Mouse (Mus musculus) stomach, postnatal 0 days (tissue): Measurements from ENCODE around the gene Gm17657. TPM values are rescaled to one million over a fixed set of nuclear protein-coding genes. Genes with fewer than 3 reads are reported as not detected.

Experiments used
- ATAC-seq: fragments of 200-750 bp; cut with Nextera tagmentation; 2 replicates; pipeline ENCODE4 v1.8.0; 2017; ENCODE audit not compliant: low FRiP score, low TSS enrichment
- DNase-seq: peaks from one replicate; pipeline ENCODE4 v3.0.0-alpha.2; 2016; ENCODE audit warnings: low spot score
- H3K27ac ChIP-seq: fragments of 300-500 bp; sonication (generic); replicated peaks from 2 replicates; pipeline ENCODE4 v1.5.1; 2014; ENCODE audit warnings: mild to moderate bottlenecking, control low read depth
- H3K27me3 ChIP-seq: fragments of 300-500 bp; sonication (generic); 2 replicates; pipeline ENCODE4 v1.6.1; 2014; ENCODE audit warnings: low read length; ENCODE audit not compliant: control insufficient read depth, insufficient read depth
- H3K36me3 ChIP-seq: fragments of 300-500 bp; sonication (generic); 2 replicates; pipeline ENCODE4 v1.6.1; 2014; ENCODE audit warnings: low read length, mixed read lengths; ENCODE audit not compliant: control insufficient read depth, insufficient read depth
- H3K4me1 ChIP-seq: fragments of 300-500 bp; sonication (generic); replicated peaks from 2 replicates; pipeline ENCODE4 v1.6.1; 2014; ENCODE audit warnings: antibody characterized with exemption; ENCODE audit not compliant: control insufficient read depth, insufficient read depth
- H3K4me2 ChIP-seq: fragments of 300-500 bp; sonication (generic); replicated peaks from 2 replicates; pipeline ENCODE4 v1.6.1; 2014; ENCODE audit warnings: low read depth, mild to moderate bottlenecking, control low read depth, moderate library complexity
- H3K4me3 ChIP-seq: fragments of 300-500 bp; sonication (generic); 2 replicates; pipeline ENCODE4 v1.5.1; 2014; ENCODE audit warnings: low read depth, low read length, control low read depth
- H3K9ac ChIP-seq: fragments of 300-500 bp; sonication (generic); 2 replicates; pipeline ENCODE4 v1.6.1; 2014; ENCODE audit warnings: mild to moderate bottlenecking, low read length, control low read depth, mixed read lengths
- H3K9me3 ChIP-seq: fragments of 300-500 bp; sonication (generic); 2 replicates; pipeline ENCODE4 v1.6.1; 2016; ENCODE audit warnings: low read length; ENCODE audit not compliant: control insufficient read depth
- CTCF ChIP-seq: IDR thresholded peaks from 2 replicates; pipeline ENCODE4 v1.5.1; 2016; ENCODE audit warnings: antibody characterized with exemption, low read depth, mild to moderate bottlenecking, moderate library complexity
- EP300 ChIP-seq: optimal IDR thresholded peaks from 2 replicates; pipeline ENCODE3; 2016; ENCODE audit warnings: antibody characterized with exemption
- WGBS: fragments of 180-500 bp; shearing (Covaris S2); extraction: QIAGEN DNeasy Blood & Tissue Kit; methylation state at CpG from one replicate; pipeline ENCODE4 v1.1.7; 2014; 5-methylcytosine and 5-hydroxymethylcytosine counted together
- polyA plus RNA-seq: library from polyadenylated mRNA; unstranded; fragments of >200 nt; fragmentation: Nextera tagmentation; extraction: Ambion mirVana; gene quantifications from 2 replicates; pipeline ENCODE4 v1.2.1, GENCODE M21; 2015

Gm17657 gene
- polyA plus RNA-seq, 1 experiment from 2014 or later = not detected

DNA sequence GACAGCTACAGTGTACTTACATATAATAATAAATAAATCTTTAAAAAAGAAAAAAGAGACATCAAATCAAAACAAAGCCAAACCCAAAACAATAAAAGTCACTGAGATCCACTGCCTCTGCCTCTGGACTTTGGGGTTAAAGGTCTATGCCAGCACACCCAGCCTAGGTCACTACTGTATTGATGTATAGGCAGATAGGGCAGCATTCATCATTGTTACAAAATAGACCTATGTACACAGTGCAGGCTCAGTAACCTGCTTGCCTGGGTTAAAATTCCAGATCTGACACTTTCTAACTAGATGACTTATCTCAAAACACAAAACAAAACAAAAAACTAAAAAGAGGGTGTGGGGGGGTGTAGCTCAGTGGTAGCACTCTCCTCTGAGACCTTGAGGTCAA is 4.7 kb upstream of the Gm17657 start:
- Histone ChIP-seq H3K4me2 (no peak overlapping the region), H3K4me1 (no peaks in the 10 kb centered on the region), H3K9ac (no peak overlapping the region), H3K9me3 (no peaks in the 10 kb centered on the region), H3K27me3 (no peaks in the 10 kb centered on the region), H3K4me3 (no peak overlapping the region), H3K27ac (no peak overlapping the region), H3K36me3 (no peaks in the 10 kb centered on the region)
- DNase-seq (no peak), ATAC-seq (no peak)
- TF ChIP-seq EP300 = no peak
- TF ChIP-seq CTCF = no peak

DNA sequence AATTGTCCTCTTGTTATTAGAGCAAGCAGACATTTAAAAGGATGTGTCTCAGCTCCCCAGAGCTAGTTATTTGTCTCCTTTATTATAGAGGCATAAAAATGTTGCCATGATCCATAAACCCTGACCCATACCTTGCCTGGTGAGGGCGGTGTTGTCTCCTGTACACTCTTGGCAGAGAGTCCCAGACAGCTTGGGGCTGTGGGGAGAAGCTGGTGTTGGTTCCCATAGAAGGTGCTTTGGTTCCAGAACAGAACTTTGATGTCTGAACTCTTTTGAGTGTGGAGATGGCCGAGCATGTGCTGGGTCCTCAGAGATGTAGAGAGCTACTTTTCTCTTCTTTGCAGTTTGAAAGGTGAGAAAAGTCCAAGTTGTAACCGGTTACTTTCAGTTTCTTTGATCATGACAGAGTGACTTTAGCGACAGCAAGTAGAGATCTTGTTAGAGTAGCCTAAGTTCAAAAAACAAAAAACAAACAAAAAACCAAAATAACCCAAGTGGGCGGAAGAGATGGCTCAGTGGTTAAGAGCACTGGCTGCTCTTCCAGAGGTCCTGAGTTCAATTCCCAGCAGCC is 2.8 kb upstream of the Gm17657 start, which contains the start of gene Tmem217:
TSS of gene Tmem217 (minus strand) at position 224 of the 571 bp plus-strand sequence.
- 86% methylated on average over 5 of the region's 5 CpGs for WGBS
- H3K27me3 ChIP-seq = no peaks in the 10 kb centered on the region
- no peaks in the 10 kb centered on the region for H3K4me1 ChIP-seq
- ATAC-seq = no peak
- H3K36me3 ChIP-seq = no peaks in the 10 kb centered on the region
- no peak within 1 kb of the TSS for H3K27ac ChIP-seq
- H3K4me3 ChIP-seq = no peak within 1 kb of the TSS
- DNase-seq = no peak
- no peak within 1 kb of the TSS for H3K9ac ChIP-seq
- no peak for TF ChIP-seq EP300
- peak; percentile 43 for TF ChIP-seq CTCF
- H3K4me2 ChIP-seq = no peak within 1 kb of the TSS; the same call in 1 of the 2 replicates
- no peaks in the 10 kb centered on the region for H3K9me3 ChIP-seq

DNA sequence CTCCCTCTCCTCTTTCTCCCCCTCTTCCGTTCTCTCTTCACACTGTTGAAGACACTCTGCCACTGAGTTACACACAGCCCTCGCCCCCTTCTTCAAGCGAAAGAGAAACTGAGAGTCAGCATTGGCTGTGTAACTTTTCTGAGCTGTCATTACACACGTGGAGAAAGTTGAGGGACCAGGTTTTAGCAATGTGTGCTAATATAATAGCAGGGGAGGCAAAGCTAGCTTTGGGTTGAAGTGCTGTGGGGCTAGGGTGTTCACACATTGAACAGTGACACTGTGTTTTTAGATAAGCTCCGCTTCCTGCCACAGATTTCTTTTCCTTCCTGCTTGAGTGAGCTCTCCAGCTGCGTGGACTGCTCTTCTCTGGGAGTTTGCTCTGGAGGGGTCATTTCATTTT is 1.6 kb upstream of the Gm17657 start:
- Histone ChIP-seq H3K9ac (no peak overlapping the region), H3K27me3 (no peaks in the 10 kb centered on the region), H3K4me1 (no peaks in the 10 kb centered on the region), H3K27ac (no peak overlapping the region), H3K36me3 (no peaks in the 10 kb centered on the region), H3K4me3 (no peak overlapping the region), H3K9me3 (no peaks in the 10 kb centered on the region), H3K4me2 (peak overlapping the region; percentile 99)
- TF ChIP-seq EP300 = no peak
- no peak for TF ChIP-seq CTCF
- DNase-seq (no peak), ATAC-seq (no peak)
- WGBS = 37% methylated on average over 6 of the region's 6 CpGs

DNA sequence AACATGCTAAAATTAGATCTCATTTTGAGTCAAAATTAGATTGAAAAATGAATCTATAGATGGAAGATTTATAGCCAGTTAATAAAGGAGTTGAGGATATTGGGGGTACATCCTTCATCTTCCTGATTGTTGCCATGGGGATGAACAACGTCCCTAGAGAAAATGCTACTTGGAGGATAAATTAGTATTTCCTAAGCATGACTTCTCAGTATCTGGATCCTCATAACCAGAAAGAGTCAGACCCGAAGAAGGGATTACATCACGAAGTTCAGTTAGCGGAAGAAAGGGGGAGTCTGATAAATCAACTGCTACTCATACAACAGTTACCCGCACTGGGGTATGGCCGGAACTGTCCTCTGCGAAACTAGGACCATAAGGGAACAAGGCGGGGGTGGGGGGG is 444 bp downstream of the Gm17657 start:
- WGBS = 41% methylated on average over 8 of the region's 8 CpGs
- H3K4me2 ChIP-seq = peak overlapping the region; percentile 99
- no peak for TF ChIP-seq EP300
- 0 out of 2 replicates have a peak, but pooled peaks have one; percentile 4 for TF ChIP-seq CTCF
- H3K4me3 ChIP-seq = no peak overlapping the region
- H3K4me1 ChIP-seq = no peaks in the 10 kb centered on the region
- H3K36me3 ChIP-seq = no peaks in the 10 kb centered on the region
- H3K27ac ChIP-seq = no peak overlapping the region
- no peak overlapping the region for H3K9ac ChIP-seq
- H3K27me3 ChIP-seq = no peaks in the 10 kb centered on the region
- 0 out of 2 replicates have a peak, but pooled peaks have one; percentile 1 for ATAC-seq
- DNase-seq = no peak
- H3K9me3 ChIP-seq = no peaks in the 10 kb centered on the region

DNA sequence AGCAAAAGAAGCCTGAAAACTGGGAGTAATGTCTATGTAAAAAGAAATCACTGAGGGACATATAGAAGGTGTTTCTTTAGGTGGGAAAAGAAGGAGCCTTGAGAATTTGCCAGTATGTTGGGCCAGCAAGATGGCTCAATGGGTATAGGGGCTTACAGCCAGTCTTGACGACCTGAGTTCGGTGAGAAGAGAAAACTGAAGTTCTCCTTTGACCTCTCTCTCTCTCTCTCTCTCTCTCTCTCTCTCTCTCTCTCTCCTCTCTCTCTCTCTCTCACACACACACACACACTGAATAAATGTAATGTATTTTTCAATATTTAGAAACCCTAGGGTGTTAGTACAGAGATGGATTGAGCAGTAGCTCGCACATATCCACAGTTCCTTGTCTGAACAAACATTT is 944 bp downstream of the Gm17657 start:
- H3K4me3 ChIP-seq = no peak overlapping the region
- H3K9ac ChIP-seq = no peak overlapping the region
- TF ChIP-seq CTCF = no peak
- TF ChIP-seq EP300 = no peak
- ATAC-seq (no peak), DNase-seq (no peak)
- H3K4me2 ChIP-seq = no peak overlapping the region
- H3K4me1 ChIP-seq = no peaks in the 10 kb centered on the region
- WGBS = 62% methylated on average over 3 of the region's 3 CpGs
- no peaks in the 10 kb centered on the region for H3K9me3 ChIP-seq
- no peaks in the 10 kb centered on the region for H3K36me3 ChIP-seq
- no peaks in the 10 kb centered on the region for H3K27me3 ChIP-seq
- no peak overlapping the region for H3K27ac ChIP-seq

DNA sequence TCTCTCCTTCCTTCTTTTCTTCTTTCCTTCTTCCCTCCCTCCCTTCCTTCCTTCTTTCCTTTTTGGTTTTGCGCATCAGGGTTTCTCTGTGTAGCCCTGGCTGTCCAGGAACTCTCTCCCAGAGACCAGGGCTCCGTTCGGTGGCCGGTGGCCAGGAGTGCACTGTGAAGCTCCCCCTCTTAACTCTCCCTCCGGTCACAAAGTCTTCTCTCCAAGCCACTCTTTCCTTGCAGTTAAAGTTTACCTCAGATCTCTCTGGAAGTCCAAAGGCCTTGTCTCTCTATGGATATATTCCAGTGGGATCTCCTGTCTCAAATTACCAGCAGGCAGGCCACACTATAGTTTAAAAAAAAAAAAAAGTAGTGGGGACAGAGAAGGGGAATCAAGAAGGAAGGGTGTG is 4.2 kb downstream of the Gm17657 start:
- Histone ChIP-seq H3K9me3 (no peaks in the 10 kb centered on the region), H3K27ac (no peak overlapping the region), H3K36me3 (no peaks in the 10 kb centered on the region), H3K4me1 (no peaks in the 10 kb centered on the region), H3K4me2 (no peak overlapping the region), H3K4me3 (no peak overlapping the region), H3K27me3 (no peaks in the 10 kb centered on the region), H3K9ac (no peak overlapping the region)
- ATAC-seq (no peak), DNase-seq (no peak)
- WGBS = 90% methylated on average over 5 of the region's 5 CpGs
- TF ChIP-seq EP300 (no peak), CTCF (no peak)
